Mouse (Mus musculus): ENCODE measurements around the gene Rnf213.

Gene Rnf213

DNA sequence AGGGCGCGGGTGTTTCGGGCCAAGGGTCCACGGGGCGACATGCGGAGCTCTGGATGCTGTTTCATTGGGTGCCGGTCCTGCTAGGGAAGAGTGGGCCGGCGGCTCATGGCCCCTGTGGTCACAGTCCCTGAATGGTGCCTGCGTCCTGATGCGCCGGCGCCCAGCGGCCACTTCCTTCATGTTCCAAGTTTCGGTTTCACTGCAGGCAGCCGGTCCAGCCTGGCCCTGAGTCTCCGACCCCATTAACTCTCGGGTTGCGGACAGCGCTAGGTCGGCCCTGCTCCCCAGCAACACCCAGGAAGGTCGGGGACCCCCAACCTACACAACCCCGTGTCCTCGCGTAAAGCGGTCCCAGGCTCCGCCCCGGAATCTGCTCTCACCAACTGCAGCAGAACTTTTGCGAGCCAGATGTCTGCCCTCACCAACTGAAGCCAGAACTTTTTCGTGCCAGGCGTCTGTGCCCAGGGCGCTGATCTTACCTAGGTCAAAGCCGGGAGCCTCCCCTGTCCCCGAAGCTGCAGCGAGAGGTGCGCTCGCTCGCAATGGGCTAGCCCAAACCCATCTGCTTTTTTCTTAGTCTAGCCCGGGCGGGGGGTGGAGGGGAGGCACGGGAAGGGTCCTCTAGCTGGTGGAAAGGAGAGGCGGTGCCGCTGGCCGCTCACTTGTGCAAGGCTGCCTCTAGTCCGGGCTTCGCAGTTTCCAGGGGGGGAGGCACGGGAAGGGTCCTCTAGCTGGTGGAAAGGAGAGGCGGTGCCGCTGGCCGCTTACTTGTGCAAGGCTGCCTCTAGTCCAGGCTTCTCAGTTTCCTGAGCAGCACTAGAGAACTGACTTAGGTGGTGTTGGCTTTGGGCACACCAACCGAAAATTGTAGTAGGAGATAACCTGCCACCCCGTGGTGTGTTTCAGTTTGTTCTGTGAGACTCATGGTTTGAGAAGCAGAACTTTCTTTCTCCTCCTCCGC lies 2.3 kb upstream of the Rnf213 start:
- peak; percentile 52 to 56 for DNase-seq (ENCODE audit: low spot score in 2 of 2)

DNA sequence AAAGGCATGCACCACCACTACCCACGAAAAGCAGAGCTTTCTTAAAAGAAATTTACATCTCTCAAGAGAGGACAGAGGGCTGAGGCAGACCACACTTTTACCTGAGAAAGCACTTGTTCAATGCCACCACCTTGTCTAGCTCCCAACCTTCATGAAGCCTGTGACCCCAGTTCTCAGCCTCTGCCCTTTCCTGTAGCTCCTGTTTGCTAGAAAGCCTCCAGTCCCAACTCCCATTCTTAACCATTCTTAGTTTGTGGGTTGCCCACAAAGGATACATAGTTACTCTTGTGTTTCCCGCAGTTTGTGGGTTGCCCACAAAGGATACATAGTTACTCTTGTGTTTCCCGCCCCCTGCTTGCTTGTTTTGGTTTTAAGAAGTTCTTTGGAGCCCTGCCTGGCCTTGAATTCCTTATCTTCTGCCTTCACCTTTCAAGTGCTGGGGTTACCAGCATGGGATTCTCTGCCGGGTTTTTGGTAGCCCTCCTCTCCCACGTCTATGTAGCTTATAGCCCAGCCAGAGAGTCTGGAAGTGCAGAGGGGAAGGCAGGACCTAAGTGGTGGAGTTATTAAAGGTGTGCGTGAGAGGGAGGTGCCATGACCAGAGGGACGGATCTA lies 1.4 kb upstream of the Rnf213 start:
- no peak for DNase-seq (ENCODE audit: low spot score in 2 of 2)

DNA sequence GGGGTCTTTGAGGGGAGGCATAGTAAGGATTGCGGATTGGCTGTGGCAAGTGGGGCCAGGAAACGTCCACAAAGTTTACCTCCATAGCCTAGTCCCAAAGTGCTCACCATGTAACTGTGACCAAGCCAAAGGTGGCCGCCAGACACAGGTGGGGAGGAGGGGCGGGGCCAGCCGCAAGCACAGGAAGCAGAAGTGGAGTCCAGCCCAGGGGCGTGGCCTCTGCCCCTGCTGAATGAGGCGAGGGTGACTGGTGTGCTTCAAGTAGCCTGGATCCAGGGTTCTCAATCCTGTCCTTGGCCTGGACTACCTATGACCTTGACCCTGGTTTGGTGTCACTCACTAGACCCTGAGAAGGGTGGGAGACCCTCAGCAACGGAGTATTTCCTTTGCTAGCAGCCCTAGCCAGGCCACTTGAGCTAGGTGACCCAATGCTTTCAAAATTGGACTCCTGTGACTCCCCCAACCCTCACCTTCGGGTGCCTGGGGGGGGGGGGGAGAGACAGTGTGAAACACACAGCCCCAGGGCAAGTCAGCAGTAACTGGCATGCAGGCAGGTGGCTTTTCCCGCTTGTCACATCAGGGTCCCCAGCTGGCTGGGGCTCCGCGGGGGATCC lies 792 bp upstream of the Rnf213 start:
- no peak for DNase-seq (ENCODE audit: low spot score in 2 of 2)

DNA sequence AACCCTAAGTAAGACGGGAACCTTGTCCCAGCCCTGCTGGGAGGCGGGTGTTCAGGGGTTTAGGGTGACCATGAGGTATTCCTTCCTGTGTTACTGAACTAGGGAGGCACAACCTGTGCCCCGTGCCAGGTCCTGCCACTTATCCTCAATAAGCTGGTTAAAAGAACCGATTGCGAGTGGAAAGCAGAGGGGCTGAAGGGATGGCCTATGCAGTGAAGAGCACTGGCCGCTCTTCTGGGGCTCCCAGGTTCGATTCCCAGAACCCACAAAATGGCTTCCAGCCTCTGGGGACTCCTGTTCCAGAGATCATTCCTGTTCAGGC lies 544 bp downstream of the Rnf213 start:
- DNase-seq (ENCODE audit: low spot score in 2 of 2): no peak

DNA sequence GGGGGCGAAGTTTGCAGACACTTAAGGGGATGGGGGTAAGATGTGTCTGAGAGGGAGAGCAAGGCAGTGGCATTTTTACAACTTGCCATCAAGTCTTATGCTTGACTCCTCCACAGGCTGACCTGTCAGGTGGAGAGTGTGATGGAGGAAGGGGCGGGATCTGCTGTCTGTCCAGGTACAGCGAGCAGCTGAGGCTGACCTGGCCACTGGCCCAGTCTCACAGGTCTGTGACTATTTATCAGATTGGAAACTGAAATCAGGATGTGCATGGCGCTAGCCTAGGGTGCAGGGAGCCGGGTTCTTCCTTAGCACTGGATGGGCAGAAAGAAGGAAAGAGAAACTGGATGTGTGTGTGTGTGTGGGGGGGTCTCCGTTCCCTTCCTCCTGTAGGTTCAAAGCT lies 1.3 kb downstream of the Rnf213 start:
- DNase-seq (ENCODE audit: low spot score in 2 of 2): no peak

DNA sequence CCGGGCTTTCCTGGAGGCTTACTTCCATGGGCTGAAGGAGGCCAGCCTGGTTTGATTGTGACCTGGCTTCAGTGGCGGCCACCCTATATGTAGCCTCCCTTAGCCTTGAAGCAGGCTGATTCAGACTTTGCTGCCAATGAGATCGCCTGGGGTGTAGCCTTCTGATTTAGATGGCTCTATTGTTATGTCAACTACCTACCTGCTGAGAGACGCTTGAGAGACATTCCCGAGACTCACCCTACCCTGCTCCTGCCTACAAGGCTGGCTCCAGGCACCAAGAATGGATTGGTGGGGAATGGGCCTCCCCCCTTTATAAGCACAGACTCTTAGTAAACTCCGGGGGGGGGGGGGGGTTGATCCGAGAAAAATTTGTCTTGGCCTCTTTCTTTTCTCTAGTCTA lies 2.5 kb downstream of the Rnf213 start:
- DNase-seq (ENCODE audit: low spot score in 2 of 2): no peak

DNA sequence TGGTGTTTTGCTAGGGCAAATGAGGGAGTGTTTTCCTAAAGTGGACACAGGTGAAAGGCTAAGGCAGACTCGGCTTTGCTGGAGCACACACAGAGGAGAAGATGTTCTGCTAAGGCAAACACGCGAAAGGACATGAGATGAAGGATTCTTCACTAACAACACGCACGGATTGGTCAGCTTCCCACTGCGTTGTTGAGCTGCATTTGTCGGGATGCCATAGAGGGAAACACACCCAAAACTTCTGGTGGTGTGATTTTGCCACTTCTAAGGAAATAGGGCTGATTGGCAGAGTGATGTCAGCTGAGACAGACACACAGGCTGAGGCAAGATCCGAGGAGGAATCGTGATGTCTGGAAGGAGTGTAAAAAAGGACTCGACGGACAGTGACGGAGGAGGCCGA lies 3.0 kb downstream of the Rnf213 start:
- DNase-seq (ENCODE audit: low spot score in 2 of 2): no peak

DNA sequence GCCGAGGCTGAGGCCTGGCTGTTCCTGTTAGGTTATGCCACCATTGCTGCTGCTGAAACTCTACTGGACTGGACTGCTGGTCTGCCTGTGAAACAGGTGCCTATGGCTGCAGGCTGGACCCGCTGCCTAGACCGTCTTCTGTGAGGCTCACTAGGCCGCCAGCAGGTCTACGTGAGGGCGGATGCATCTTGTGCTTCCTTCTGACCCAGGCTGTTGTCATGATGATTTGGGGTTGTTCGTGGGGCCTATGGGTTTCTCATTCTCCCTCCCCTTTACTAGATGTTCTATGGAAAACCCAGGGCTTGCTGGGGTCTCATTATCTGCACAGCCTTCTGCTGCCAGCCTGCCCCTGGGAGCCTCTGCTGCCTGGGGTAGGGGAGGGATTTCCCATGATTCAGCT lies 3.6 kb downstream of the Rnf213 start:
- DNase-seq (ENCODE audit: low spot score in 2 of 2): no peak

DNA sequence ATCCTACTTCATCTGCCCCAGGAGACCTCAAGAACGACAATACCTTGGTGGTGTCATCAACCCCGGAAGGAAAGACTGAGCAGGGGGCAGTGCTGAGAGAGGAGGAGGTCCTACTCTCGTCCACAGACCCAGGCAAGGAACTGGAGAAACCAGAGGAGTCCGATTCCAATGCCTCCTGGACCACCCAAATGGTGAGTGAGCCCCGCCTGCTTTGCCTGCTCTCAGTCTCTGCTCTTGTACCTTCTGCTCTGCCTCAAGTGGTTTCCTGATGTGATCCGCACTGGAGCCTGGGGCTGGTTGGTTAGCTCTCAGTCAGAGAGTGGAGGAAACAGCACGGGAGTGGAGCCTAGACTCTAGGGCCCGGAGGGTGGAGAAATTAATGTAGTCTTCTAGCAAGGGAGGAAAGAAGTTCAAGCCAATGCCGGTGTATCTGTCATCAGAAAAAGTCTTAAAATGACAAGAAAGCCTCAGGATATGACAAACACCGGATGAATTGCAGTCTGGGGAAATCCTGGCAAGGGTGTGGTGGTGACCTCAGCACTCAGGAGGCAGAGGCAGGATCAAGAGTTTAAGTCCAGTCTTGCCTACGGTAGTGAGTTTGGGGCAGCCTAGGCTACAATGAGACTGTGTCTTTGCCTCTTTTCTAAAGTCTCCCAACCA lies 9.7 kb downstream of the Rnf213 start:
- no peak for DNase-seq (ENCODE audit: low spot score in 2 of 2)

DNA sequence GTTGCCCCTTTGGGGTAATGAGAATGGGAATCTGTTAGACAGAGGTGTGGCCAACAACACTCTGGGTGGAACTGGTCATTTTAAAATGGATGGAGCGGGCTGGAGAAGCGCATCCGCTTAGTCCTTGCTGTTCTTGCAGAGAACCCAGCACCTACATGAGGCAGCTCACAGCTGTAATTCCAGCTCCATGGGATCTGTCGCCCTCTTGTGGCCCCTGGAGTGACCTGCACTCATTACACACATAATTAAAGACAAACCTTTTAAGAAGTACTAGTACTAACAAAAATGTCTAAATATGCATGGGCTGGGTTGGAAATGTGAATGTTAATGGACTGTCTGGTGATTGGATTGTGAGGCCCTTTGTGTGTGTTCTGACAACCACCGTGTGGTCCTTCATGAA lies 11.7 kb downstream of the Rnf213 start:
- no peak for DNase-seq (ENCODE audit: low spot score in 2 of 2)

DNA sequence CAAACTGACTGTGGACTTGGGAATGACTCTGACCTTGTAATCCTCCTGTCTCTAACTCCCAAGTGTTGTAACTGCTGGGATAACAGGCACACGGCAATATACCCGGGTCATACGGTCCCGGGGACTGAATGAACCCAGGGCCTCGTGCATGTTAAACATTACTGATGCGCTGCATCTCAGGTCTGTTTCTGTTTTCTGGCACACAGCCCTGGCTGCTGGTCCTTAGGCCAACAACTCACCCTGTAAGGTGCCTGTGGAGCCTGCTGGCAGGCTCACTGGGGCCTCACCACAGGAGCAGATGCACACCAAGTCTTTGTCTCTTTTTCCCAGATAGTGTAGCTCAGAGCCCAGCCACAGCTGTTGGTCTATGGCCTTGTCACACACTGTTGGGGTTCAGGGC lies 14.5 kb downstream of the Rnf213 start:
- no peak for DNase-seq (ENCODE audit: low spot score in 2 of 2)

DNA sequence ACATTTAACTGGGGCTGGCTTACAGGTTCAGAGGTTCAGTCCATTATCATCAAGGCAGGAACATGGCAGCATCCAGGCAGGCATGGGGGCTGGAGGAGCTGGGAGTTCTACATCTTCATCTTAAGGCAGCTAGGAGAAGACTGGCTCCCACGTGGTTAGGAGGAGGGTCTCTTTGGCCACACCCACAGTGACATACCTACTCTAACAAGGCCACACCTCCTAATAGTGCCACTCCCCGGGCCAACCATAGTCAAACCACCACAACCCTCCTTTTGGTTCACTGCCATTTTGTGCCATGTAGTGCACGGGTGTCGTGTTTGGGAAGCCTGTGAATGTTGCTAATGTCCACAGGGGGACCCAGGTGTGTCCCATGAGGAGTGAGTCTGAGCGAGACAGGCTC lies 15.1 kb downstream of the Rnf213 start:
- no peak for DNase-seq (ENCODE audit: low spot score in 2 of 2)

DNA sequence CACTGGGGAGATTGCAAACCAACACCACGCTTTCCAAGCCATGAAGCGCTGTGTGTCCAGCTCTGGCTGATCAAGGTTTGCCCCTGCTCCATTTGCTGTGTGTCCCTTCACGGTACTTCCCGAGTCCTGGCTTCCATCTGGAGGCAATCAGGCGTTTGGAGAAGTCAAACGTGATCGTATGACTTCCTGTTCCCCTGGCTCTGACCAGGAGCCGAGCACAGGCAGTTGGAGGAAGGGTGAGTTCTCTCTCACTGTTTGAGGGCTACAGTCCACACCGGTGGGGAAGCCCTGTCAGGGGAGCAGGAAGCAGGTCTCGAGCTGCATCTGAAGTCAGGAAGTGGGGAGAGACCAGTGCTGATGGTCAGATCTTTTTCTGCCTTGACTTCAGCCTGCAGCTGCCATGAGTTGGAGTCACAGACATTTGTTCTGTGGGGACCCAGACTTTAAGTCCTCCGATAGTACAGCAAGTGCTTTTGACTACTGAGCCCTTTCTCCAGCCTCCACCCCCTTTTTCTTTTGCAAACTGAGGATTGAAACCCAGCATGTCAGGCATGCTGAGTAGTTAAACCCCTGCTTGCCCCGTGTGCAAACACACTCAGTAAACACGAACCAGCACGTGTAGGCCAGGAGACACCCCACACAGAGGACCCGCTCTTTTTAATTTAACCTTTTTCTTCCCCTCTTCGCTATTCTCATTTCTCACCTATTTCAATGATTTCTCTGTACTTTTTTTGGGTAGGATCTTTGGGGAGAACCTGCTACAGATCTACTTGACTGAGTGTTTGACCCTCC lies 26.6 kb downstream of the Rnf213 start:
- DNase-seq (ENCODE audit: low spot score in 2 of 2): no peak

DNA sequence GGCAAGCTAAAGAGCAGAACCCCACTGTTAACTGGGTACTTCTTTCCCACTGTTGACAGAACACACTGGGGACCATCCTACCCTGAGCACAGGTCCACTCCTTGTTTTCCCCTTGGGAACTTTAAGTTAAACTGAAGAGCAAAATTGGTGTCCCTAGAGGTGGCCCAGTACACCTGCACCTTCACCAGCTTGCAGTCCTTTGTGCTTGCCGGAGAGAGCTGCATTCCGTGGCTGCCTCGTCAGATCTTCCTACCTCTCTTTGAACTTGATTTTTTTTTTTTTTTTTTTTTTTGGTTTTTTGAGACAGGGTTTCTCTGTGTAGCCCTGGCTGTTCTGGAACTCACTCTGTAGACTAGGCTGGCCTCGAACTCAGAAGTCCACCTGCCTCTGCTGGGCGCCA lies 27.5 kb downstream of the Rnf213 start:
- DNase-seq (ENCODE audit: low spot score in 2 of 2): no peak

DNA sequence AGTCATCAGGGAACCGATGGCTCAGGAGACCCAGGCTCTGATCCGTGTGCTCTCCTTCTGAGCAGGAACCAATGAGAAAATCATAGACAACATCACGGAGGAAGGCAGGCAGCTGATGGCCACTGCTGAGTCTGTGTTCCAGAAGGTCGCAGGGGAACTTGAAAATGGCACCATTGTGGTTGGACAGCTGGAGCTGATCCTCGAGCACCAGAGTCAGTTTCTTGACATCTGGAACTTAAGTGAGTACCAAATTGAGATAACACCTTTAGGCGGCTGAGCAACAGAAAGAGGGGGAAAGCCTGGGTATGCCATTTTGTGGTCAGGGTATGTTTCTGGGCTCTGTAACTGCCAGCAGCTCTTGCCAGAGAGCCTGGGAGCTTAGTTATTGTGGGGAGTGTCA lies 34.5 kb downstream of the Rnf213 start:
- DNase-seq (ENCODE audit: low spot score in 2 of 2): no peak

DNA sequence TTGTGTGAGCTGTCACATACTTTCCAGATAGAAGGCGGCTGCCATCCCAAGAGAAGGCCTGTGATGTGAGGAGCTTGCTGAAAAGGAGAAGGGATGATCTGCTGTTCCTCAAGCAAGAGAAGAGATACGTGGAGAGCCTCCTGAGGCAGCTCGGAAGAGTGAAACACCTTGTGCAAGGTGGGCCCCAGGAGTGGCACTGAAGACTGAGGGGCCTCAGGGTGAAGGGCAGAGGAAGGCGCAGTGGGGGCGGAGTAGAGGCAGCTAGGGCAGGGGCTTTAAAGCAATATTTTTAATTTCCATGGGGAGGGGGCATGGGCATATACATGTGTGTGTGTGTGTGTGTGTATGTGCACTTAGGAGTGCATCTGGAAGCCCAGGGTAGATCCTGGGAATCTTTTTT lies 35.1 kb downstream of the Rnf213 start:
- DNase-seq (ENCODE audit: low spot score in 2 of 2): no peak

DNA sequence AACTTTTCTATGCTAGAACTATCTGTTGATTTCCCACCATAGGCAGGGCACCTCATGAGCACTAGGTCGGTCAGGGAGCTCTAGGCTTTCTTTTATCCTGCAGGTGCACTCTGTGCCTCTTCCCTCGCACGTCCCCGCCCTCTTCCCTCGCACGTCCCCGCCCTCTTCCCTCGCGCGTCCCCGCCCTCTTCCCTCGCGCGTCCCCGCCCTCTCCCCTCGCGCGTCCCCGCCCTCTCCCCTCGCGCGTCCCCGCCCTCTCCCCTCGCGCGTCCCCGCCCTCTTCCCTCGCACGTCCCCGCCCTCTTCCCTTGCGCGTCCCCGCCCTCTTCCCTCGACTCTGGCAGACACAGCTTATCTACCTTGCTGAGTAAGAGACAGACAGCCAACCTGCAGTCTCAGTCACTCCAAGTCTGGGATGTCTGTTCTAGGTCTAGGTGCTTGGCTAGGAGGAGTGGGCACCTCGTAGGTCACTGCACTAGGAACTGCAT lies 35.8 kb downstream of the Rnf213 start:
- no peak for DNase-seq (ENCODE audit: low spot score in 2 of 2)

DNA sequence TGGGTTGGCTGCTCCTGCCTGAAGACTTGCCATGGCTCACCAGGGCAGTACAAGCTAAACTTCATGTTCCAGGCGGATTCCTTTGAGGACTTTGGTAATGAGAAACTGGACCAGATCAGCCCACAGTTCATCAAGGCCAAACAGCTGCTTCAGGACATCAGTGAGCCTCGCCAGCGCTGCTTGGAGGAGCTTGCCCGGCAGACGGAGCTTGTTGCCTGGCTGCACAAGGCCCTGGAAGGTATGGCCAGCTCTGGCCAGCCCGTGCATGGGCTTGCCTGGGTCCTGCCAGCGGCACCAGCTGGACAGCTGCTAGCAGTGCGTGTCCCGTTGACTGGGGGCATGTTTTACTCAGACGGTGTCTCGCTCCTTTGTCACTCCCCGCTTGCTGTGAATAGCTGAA lies 38.6 kb downstream of the Rnf213 start:
- DNase-seq (ENCODE audit: low spot score in 2 of 2): no peak

DNA sequence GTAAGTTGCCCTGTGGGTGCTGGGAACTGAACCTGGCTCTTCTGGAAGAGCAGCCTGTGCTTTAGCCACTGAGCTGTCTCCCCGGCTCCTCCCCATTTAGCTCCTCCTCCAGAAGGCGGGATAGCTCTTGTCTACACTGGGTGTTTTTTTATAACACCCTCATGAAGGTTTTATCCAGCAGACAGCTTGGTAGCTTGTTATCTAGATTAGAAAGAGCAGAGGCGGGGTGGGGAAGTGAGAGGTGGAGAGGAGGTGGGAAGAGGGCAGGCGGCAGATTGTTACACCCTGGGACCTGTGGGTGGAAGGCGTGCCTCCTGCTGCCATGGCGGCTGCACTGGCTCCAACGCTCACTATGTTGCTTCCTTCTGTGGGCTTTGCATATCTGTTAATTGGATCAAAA lies 39.8 kb downstream of the Rnf213 start:
- no peak for DNase-seq (ENCODE audit: low spot score in 2 of 2)

DNA sequence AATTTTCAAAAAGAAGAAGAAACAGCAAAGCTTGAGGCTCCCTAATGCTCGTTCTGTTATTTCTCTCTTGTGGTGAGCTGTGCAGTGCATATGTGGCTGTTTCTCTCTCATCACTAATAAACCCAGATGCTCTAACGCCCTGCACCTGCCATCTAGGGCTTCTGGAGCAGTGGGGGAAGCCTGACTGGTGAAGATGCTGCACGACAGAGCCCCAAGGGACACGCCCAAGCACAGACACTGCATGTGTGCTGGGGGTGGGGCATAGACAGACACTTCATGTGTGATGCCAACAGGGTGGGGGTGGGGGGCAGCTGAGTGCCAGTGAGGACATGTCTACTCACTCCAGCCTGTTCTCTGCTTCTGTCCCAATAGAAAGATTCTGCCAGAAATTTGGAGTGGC lies 41.4 kb downstream of the Rnf213 start:
- no peak for DNase-seq (ENCODE audit: low spot score in 2 of 2)

Measured in right cerebral cortex, postnatal 10 days (tissue).